Mouse (Mus musculus): ENCODE data around the gene Ano4. TPM values are rescaled to one million over a fixed set of nuclear protein-coding genes. Genes with fewer than 3 reads are reported as not detected.

The Ano4 gene
- polyA plus RNA-seq, 1 experiment from 2014 or later, result not detected

- TF ChIP-seq CTCF (IDR thresholded peaks at IDR 0.05), result no peak
- in situ Hi-C loops (cut with MboI; ENCODE audit: low pct_unique_long_range_greater_than_20kb), result no loop called here
- H3K27me3 ChIP-seq, result peaks cover 6% of the 10 kb centered on the region
- ChIA-PET POLR2A (no interaction called here), CTCF (no interaction called here)
- ATAC-seq (no peak), DNase-seq (ENCODE audit: low read depth, low spot score) (no peak)
Measured at GRCm38 (mm10) chr10:89289290-89289689, 55.3 kb downstream of the Ano4 start.

GRCm38 (mm10) chr10:89280402-89280801 lies 64.2 kb downstream of the Ano4 start:
- ChIA-PET POLR2A (no interaction called here), CTCF (interaction anchor here (1.4 kb wide), 1 partner anchor 11 kb away, joined by 5 read pairs; no protein-coding TSS in a partner anchor)
- no peak for DNase-seq (ENCODE audit: low read depth, low spot score)

GRCm38 (mm10) chr10:89273001-89273680 lies 71.4 kb downstream of the Ano4 start:
- DNase-seq (ENCODE audit: low read depth, low spot score), result no peak
- peaks cover under 1% of the 10 kb centered on the region for H3K27me3 ChIP-seq
- in situ Hi-C loops (cut with MboI; ENCODE audit: low pct_unique_long_range_greater_than_20kb), result no loop called here
- no peak for ATAC-seq
- ChIA-PET POLR2A (no interaction called here), CTCF (no interaction called here)
- no peak for TF ChIP-seq CTCF (IDR thresholded peaks at IDR 0.05)

More at GRCm38 (mm10) chr10:89280402-89280801, 64.2 kb downstream of the Ano4 start:
- peaks cover 23% of the 10 kb centered on the region for H3K27me3 ChIP-seq
- no peak for ATAC-seq
- in situ Hi-C loops (cut with MboI; ENCODE audit: low pct_unique_long_range_greater_than_20kb), result no loop called here
- no peak for TF ChIP-seq CTCF (IDR thresholded peaks at IDR 0.05)

- ChIA-PET POLR2A (no interaction called here), CTCF (no interaction called here)
- no peaks in the 10 kb centered on the region for H3K27me3 ChIP-seq
- ATAC-seq (no peak), DNase-seq (ENCODE audit: low read depth, low spot score) (no peak)
- in situ Hi-C loops (cut with MboI; ENCODE audit: low pct_unique_long_range_greater_than_20kb), result no loop called here
- no peak for TF ChIP-seq CTCF (IDR thresholded peaks at IDR 0.05)
Measured at GRCm38 (mm10) chr10:89267312-89267711, 77.2 kb downstream of the Ano4 start.

- DNase-seq (ENCODE audit: low read depth, low spot score), result no peak
- TF ChIP-seq CTCF (IDR thresholded peaks at IDR 0.05), result no peak
- ChIA-PET CTCF (no interaction called here), POLR2A (no interaction called here)
- no peaks in the 10 kb centered on the region for H3K27me3 ChIP-seq
- in situ Hi-C loops (cut with MboI; ENCODE audit: low pct_unique_long_range_greater_than_20kb), result no loop called here
- no peak for ATAC-seq
Measured at GRCm38 (mm10) chr10:89263396-89263795, 81.2 kb downstream of the Ano4 start.

- ATAC-seq, result no peak
- POLR2A ChIA-PET, result interaction anchor here (0.6 kb wide), 1 partner anchor 663 kb away, joined by 3 read pairs; no protein-coding TSS in a partner anchor
Measured at GRCm38 (mm10) chr10:89257457-89258381, 86.8 kb downstream of the Ano4 start.

GRCm38 (mm10) chr10:89256762-89257456 lies 87.7 kb downstream of the Ano4 start:
- DNase-seq (ENCODE audit: low read depth, low spot score), result no peak
- H3K27me3 ChIP-seq, result peaks cover 20% of the 10 kb centered on the region
- ChIA-PET CTCF (no interaction called here), POLR2A (interaction anchor here (0.6 kb wide), 1 partner anchor 664 kb away, joined by 3 read pairs; no protein-coding TSS in a partner anchor)
- no peak for ATAC-seq
- no peak for TF ChIP-seq CTCF (IDR thresholded peaks at IDR 0.05)
- in situ Hi-C loops (cut with MboI; ENCODE audit: low pct_unique_long_range_greater_than_20kb), result no loop called here

More at GRCm38 (mm10) chr10:89257457-89258381, 86.8 kb downstream of the Ano4 start:
- no peak for DNase-seq (ENCODE audit: low read depth, low spot score)
- CTCF ChIA-PET, result no interaction called here
- TF ChIP-seq CTCF (IDR thresholded peaks at IDR 0.05), result no peak
- in situ Hi-C loops (cut with MboI; ENCODE audit: low pct_unique_long_range_greater_than_20kb), result no loop called here
- H3K27me3 ChIP-seq, result peaks cover 20% of the 10 kb centered on the region

GRCm38 (mm10) chr10:89254765-89255164 lies 89.8 kb downstream of the Ano4 start:
- no peak for DNase-seq (ENCODE audit: low read depth, low spot score)
- CTCF ChIA-PET, result no interaction called here
- no peak for ATAC-seq
- TF ChIP-seq CTCF (IDR thresholded peaks at IDR 0.05), result no peak
- in situ Hi-C loops (cut with MboI; ENCODE audit: low pct_unique_long_range_greater_than_20kb), result no loop called here
- POLR2A ChIA-PET, result no interaction called here
- peaks cover 20% of the 10 kb centered on the region for H3K27me3 ChIP-seq

GRCm38 (mm10) chr10:89253799-89254198 lies 90.8 kb downstream of the Ano4 start:
- no peak for ATAC-seq
- DNase-seq (ENCODE audit: low read depth, low spot score), result no peak
- in situ Hi-C loops (cut with MboI; ENCODE audit: low pct_unique_long_range_greater_than_20kb), result no loop called here
- POLR2A ChIA-PET, result no interaction called here
- peaks cover 20% of the 10 kb centered on the region for H3K27me3 ChIP-seq
- CTCF ChIA-PET, result no interaction called here
- no peak for TF ChIP-seq CTCF (IDR thresholded peaks at IDR 0.05)

- DNase-seq (ENCODE audit: low read depth, low spot score) (no peak), ATAC-seq (no peak)
- in situ Hi-C loops (cut with MboI; ENCODE audit: low pct_unique_long_range_greater_than_20kb), result no loop called here
- TF ChIP-seq CTCF (IDR thresholded peaks at IDR 0.05), result no peak
- ChIA-PET CTCF (no interaction called here), POLR2A (no interaction called here)
- H3K27me3 ChIP-seq, result peaks cover 20% of the 10 kb centered on the region
Measured at GRCm38 (mm10) chr10:89252636-89253035, 91.9 kb downstream of the Ano4 start.
